Mouse (Mus musculus): Measurements from ENCODE around the gene Gnptg.
"Not testable (repeated sequence)": the region's sequence is repeated elsewhere in the genome, so short reads cannot be mapped to it uniquely, and the experiment has no call there.

Gnptg gene

GRCm38 (mm10) chr17:25244239-25244638 lies 4.3 kb upstream of the Gnptg start:
- CTCF ChIA-PET: no interaction called here

GRCm38 (mm10) chr17:25243131-25243780 lies 3.3 kb upstream of the Gnptg start:
- CTCF ChIA-PET: no interaction called here

- CTCF ChIA-PET: no interaction called here
Measured at GRCm38 (mm10) chr17:25235635-25236034, 4.3 kb downstream of the Gnptg start.

GRCm38 (mm10) chr17:25231621-25232020 lies 8.3 kb downstream of the Gnptg start:
- CTCF ChIA-PET: interaction anchor here (0.5 kb wide), 1 partner anchor 1503 kb away, joined by 3 read pairs; no protein-coding TSS in a partner anchor

GRCm38 (mm10) chr17:25230700-25231099 lies 9.2 kb downstream of the Gnptg start:
- CTCF ChIA-PET: no interaction called here

- CTCF ChIA-PET: not testable (repeated sequence)
Measured at GRCm38 (mm10) chr17:25230014-25230655, 9.8 kb downstream of the Gnptg start.

- CTCF ChIA-PET: no interaction called here
Measured at GRCm38 (mm10) chr17:25227991-25228390, 11.9 kb downstream of the Gnptg start.

GRCm38 (mm10) chr17:25225659-25226058 lies 14.3 kb downstream of the Gnptg start:
- CTCF ChIA-PET: no interaction called here

GRCm38 (mm10) chr17:25224586-25225222 lies 15.2 kb downstream of the Gnptg start:
- CTCF ChIA-PET: interaction anchor here (0.7 kb wide), 1 partner anchor 32 kb away, joined by 4 read pairs; no protein-coding TSS in a partner anchor

GRCm38 (mm10) chr17:25222951-25223601 lies 16.8 kb downstream of the Gnptg start:
- CTCF ChIA-PET: interaction anchor here (0.6 kb wide), 1 partner anchor 58 kb away, joined by 4 read pairs; no protein-coding TSS in a partner anchor

GRCm38 (mm10) chr17:25222504-25222940 lies 17.4 kb downstream of the Gnptg start:
- CTCF ChIA-PET: interaction anchor here (0.6 kb wide), 1 partner anchor 58 kb away, joined by 4 read pairs; no protein-coding TSS in a partner anchor

- CTCF ChIA-PET: interaction anchor here (1.1 kb wide), 1 partner anchor 9 kb away, joined by 3 read pairs; no protein-coding TSS in a partner anchor
Measured at GRCm38 (mm10) chr17:25221821-25222503, 18.0 kb downstream of the Gnptg start.

- CTCF ChIA-PET: interaction anchor here (1.1 kb wide), 1 partner anchor 8 kb away, joined by 3 read pairs; no protein-coding TSS in a partner anchor
Measured at GRCm38 (mm10) chr17:25220746-25221145, 19.2 kb downstream of the Gnptg start.

GRCm38 (mm10) chr17:25219492-25220295 lies 20.2 kb downstream of the Gnptg start:
- CTCF ChIA-PET: no interaction called here

- CTCF ChIA-PET: no interaction called here
Measured at GRCm38 (mm10) chr17:25218967-25219366, 21.0 kb downstream of the Gnptg start.

GRCm38 (mm10) chr17:25215431-25215830 lies 24.5 kb downstream of the Gnptg start:
- CTCF ChIA-PET: no interaction called here

- CTCF ChIA-PET: no interaction called here
Measured at GRCm38 (mm10) chr17:25211705-25212104, 28.2 kb downstream of the Gnptg start.

GRCm38 (mm10) chr17:25210680-25211466 lies 29.1 kb downstream of the Gnptg start:
- CTCF ChIA-PET: no interaction called here

GRCm38 (mm10) chr17:25210006-25210405 lies 29.9 kb downstream of the Gnptg start:
- CTCF ChIA-PET: no interaction called here

- CTCF ChIA-PET: no interaction called here
Measured at GRCm38 (mm10) chr17:25202401-25202800, 37.5 kb downstream of the Gnptg start.
